Mouse (Mus musculus): ENCODE results near the gene Tspan14. TPM values are rescaled to one million over a fixed set of nuclear protein-coding genes. Genes with fewer than 3 reads are reported as not detected.

The Tspan14 gene
- polyA plus RNA-seq, 1 experiment from 2014 or later = 88.5 TPM

DNA sequence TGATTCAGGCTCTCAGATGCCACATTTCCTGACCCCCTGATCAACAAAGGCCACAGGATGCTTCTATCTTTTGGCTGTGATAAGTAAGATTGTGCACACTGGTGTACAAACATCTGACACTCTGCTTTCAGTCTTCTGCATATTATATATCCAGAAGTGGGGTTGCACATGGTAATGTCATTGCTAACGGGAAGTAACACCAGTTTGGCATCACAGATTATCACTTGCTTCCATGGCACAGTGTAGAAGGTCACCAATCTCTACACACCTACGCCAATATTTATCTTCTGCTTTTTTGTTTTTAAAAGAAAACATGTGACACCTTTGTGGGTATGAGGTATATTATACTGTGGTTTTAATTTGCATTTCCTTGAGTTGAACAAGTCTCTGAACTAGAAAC lies 36.7 kb downstream of the Tspan14 start:
- H3K36me3 ChIP-seq = no peaks in the 10 kb centered on the region
- 93% methylated on average over 2 of the region's 2 CpGs for WGBS

DNA sequence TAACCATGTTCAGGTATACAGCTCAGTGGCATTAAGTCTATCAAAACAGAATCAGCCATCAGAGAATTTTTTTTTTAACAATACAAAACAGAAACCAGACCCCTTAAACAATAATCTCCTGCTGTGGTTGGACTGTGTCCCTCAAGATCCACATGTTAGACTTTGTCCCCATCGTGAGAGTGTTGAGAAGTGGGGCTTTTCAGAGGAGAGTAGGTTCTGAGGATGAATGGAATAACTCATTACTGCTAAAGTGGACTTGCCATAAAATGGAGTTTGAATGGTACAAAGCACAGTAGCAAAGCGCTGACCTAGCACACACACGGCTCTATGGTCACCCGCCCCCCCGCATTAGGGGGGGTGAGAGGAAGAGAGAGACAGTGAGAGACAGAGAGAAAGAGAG lies 37.7 kb downstream of the Tspan14 start:
- 84% methylated on average over 5 of the region's 5 CpGs for WGBS
- Histone ChIP-seq H3K9me3 (no peaks in the 10 kb centered on the region), H3K4me1 (peaks cover 14% of the 10 kb centered on the region; the same call in 1 of the 2 replicates), H3K27ac (replicated peaks) (no peak overlapping the region), H3K27me3 (no peaks in the 10 kb centered on the region), H3K4me3 (no peak overlapping the region), H3K4me2 (replicated peaks) (no peak overlapping the region), H3K36me3 (no peaks in the 10 kb centered on the region), H3K9ac (replicated peaks) (no peak overlapping the region)
- no peak for ATAC-seq (ENCODE audit: low FRiP score, low read depth)

More for the DNA sequence above, 36.7 kb downstream of the Tspan14 start:
- Histone ChIP-seq H3K4me1 (peaks cover 14% of the 10 kb centered on the region; the same call in 1 of the 2 replicates), H3K27me3 (no peaks in the 10 kb centered on the region), H3K9ac (replicated peaks) (no peak overlapping the region), H3K4me3 (no peak overlapping the region), H3K27ac (replicated peaks) (no peak overlapping the region), H3K4me2 (replicated peaks) (no peak overlapping the region), H3K9me3 (no peaks in the 10 kb centered on the region)
- no peak for ATAC-seq (ENCODE audit: low FRiP score, low read depth)

- Histone ChIP-seq H3K4me2 (replicated peaks) (no peak overlapping the region), H3K9ac (replicated peaks) (no peak overlapping the region), H3K4me1 (peaks cover 14% of the 10 kb centered on the region; the same call in 1 of the 2 replicates), H3K4me3 (no peak overlapping the region), H3K36me3 (0 out of 2 replicates have a peak, but pooled peaks cover 10% of the 10 kb centered on the region), H3K9me3 (no peaks in the 10 kb centered on the region), H3K27ac (replicated peaks) (no peak overlapping the region), H3K27me3 (no peaks in the 10 kb centered on the region)
- 92% methylated on average over 2 of the region's 2 CpGs for WGBS
- ATAC-seq (ENCODE audit: low FRiP score, low read depth) = no peak
Observed at GRCm38 (mm10) chr14:40927041-40927440, 39.6 kb downstream of the Tspan14 start.

DNA sequence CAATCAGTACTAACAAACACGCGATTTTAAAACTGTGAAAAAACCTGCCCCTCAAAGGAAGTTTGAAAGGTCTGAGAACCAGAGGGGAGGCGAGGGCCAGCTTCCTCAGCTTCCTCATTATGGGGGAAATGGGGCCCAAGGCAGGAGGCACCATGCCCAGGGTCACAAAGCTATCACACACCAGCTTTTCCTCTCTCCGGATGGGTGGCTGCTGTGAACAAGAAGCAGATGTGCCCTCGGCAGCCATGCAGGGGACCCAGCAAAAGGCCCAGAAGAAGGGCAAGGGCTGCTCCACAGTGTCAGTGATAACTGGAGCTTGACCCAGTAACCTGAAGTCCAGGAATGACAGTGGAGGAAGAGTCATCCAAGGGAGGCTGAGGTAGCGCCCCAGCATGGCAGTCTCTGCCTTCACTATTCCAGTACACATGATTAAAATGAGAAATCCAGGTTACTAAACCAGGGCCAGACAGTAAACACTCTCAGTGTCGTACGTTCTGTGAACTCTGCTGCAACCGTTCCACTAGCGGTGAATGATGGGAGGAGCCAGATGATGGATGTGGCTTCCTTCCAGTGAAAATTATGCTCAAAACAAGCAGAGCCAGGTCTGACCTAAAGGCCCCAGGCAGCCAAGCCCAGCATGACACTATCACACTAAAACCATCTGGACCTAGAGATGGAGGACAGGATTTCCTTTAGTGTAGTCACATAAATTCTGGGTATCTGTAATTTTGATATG lies 42.1 kb downstream of the Tspan14 start:
- no peak overlapping the region for H3K9ac ChIP-seq (replicated peaks)
- H3K4me2 ChIP-seq (replicated peaks) = no peak overlapping the region
- 0 out of 2 replicates have a peak, but pooled peaks cover 8% of the 10 kb centered on the region for H3K4me1 ChIP-seq
- H3K9me3 ChIP-seq = no peaks in the 10 kb centered on the region
- H3K27ac ChIP-seq (replicated peaks) = no peak overlapping the region
- WGBS = 80% methylated on average over 10 of the region's 10 CpGs
- no peaks in the 10 kb centered on the region for H3K27me3 ChIP-seq
- no peak overlapping the region for H3K4me3 ChIP-seq
- ATAC-seq (ENCODE audit: low FRiP score, low read depth) = no peak
- H3K36me3 ChIP-seq = 0 out of 2 replicates have a peak, but pooled peaks cover 18% of the 10 kb centered on the region

GRCm38 (mm10) chr14:40921241-40921640 lies 45.4 kb downstream of the Tspan14 start:
- no peak overlapping the region for H3K9ac ChIP-seq (replicated peaks)
- no peak for ATAC-seq (ENCODE audit: low FRiP score, low read depth)
- no peaks in the 10 kb centered on the region for H3K27me3 ChIP-seq
- H3K4me3 ChIP-seq = no peak overlapping the region
- H3K36me3 ChIP-seq = 0 out of 2 replicates have a peak, but pooled peaks cover 25% of the 10 kb centered on the region
- H3K4me2 ChIP-seq (replicated peaks) = no peak overlapping the region
- no peaks in the 10 kb centered on the region for H3K9me3 ChIP-seq
- 92% methylated on average over 1 of the region's 1 CpGs for WGBS
- no peaks in the 10 kb centered on the region for H3K4me1 ChIP-seq
- no peak overlapping the region for H3K27ac ChIP-seq (replicated peaks)

- Histone ChIP-seq H3K27me3 (no peaks in the 10 kb centered on the region), H3K4me1 (no peaks in the 10 kb centered on the region), H3K4me2 (replicated peaks) (no peak overlapping the region), H3K36me3 (peaks cover 39% of the 10 kb centered on the region), H3K4me3 (no peak overlapping the region), H3K27ac (replicated peaks) (no peak overlapping the region), H3K9ac (replicated peaks) (no peak overlapping the region), H3K9me3 (no peaks in the 10 kb centered on the region)
- WGBS = 89% methylated on average over 7 of the region's 7 CpGs
- ATAC-seq (ENCODE audit: low FRiP score, low read depth) = no peak
Observed at GRCm38 (mm10) chr14:40919521-40919920, 47.1 kb downstream of the Tspan14 start.

GRCm38 (mm10) chr14:40918477-40918876 lies 48.1 kb downstream of the Tspan14 start:
- Histone ChIP-seq H3K4me1 (no peaks in the 10 kb centered on the region), H3K4me2 (replicated peaks) (no peak overlapping the region), H3K36me3 (peaks cover 50% of the 10 kb centered on the region), H3K4me3 (no peak overlapping the region), H3K27me3 (no peaks in the 10 kb centered on the region), H3K27ac (replicated peaks) (peak overlapping the region; percentile 49; the same call in 1 of the 2 replicates), H3K9ac (replicated peaks) (no peak overlapping the region), H3K9me3 (no peaks in the 10 kb centered on the region)
- 72% methylated on average over 3 of the region's 7 CpGs for WGBS
- ATAC-seq (ENCODE audit: low FRiP score, low read depth) = 0 out of 2 replicates have a peak, but pooled peaks have one; percentile 1

GRCm38 (mm10) chr14:40917632-40918031 lies 49.0 kb downstream of the Tspan14 start:
- H3K36me3 ChIP-seq = peaks cover 54% of the 10 kb centered on the region

GRCm38 (mm10) chr14:40916667-40917066 lies 49.9 kb downstream of the Tspan14 start:
- ATAC-seq (ENCODE audit: low FRiP score, low read depth) = no peak
- H3K4me2 ChIP-seq (replicated peaks) = no peak overlapping the region
- no peak overlapping the region for H3K9ac ChIP-seq (replicated peaks)
- H3K27ac ChIP-seq (replicated peaks) = no peak overlapping the region
- H3K4me3 ChIP-seq = no peak overlapping the region
- WGBS = 91% methylated on average over 15 of the region's 15 CpGs
- no peaks in the 10 kb centered on the region for H3K27me3 ChIP-seq
- H3K9me3 ChIP-seq = no peaks in the 10 kb centered on the region
- peaks cover 49% of the 10 kb centered on the region for H3K36me3 ChIP-seq
- H3K4me1 ChIP-seq = no peaks in the 10 kb centered on the region

More at GRCm38 (mm10) chr14:40917632-40918031, 49.0 kb downstream of the Tspan14 start:
- no peak overlapping the region for H3K9ac ChIP-seq (replicated peaks)
- no peaks in the 10 kb centered on the region for H3K4me1 ChIP-seq
- H3K4me3 ChIP-seq = no peak overlapping the region
- no peak overlapping the region for H3K4me2 ChIP-seq (replicated peaks)
- ATAC-seq (ENCODE audit: low FRiP score, low read depth) = peak; percentile 60
- H3K27ac ChIP-seq (replicated peaks) = no peak overlapping the region
- 0% methylated on average over 1 of the region's 1 CpGs for WGBS
- no peaks in the 10 kb centered on the region for H3K9me3 ChIP-seq
- no peaks in the 10 kb centered on the region for H3K27me3 ChIP-seq

DNA sequence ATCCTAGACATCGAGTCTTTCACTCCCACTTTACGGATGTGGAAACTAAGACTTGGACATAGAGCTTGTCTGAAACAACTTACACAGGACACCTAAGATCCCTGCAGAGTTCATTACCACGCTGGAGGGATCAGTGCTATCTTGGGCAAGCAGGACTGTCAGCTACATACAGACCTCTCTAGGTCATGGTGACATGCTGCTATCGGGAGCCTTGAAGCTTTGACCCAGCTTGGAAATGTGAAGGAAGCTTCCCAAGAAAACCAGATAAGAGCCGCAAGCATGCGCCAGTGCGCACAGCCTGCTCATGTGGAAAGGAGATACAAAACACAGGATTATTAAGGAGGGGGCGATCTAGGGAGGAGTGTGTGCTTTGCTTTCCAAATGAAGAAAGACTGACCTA lies 50.8 kb downstream of the Tspan14 start:
- H3K27me3 ChIP-seq = no peaks in the 10 kb centered on the region
- H3K36me3 ChIP-seq = peaks cover 53% of the 10 kb centered on the region
- no peak overlapping the region for H3K4me3 ChIP-seq
- no peak for ATAC-seq (ENCODE audit: low FRiP score, low read depth)
- H3K9ac ChIP-seq (replicated peaks) = no peak overlapping the region
- WGBS = 88% methylated on average over 8 of the region's 8 CpGs
- no peaks in the 10 kb centered on the region for H3K4me1 ChIP-seq
- no peak overlapping the region for H3K27ac ChIP-seq (replicated peaks)
- no peaks in the 10 kb centered on the region for H3K9me3 ChIP-seq
- H3K4me2 ChIP-seq (replicated peaks) = no peak overlapping the region

GRCm38 (mm10) chr14:40914701-40915100 lies 51.9 kb downstream of the Tspan14 start:
- WGBS = 85% methylated on average over 3 of the region's 3 CpGs
- Histone ChIP-seq H3K27me3 (no peaks in the 10 kb centered on the region), H3K27ac (replicated peaks) (no peak overlapping the region), H3K4me1 (no peaks in the 10 kb centered on the region), H3K9me3 (no peaks in the 10 kb centered on the region), H3K4me3 (no peak overlapping the region), H3K36me3 (peaks cover 63% of the 10 kb centered on the region), H3K4me2 (replicated peaks) (no peak overlapping the region), H3K9ac (replicated peaks) (no peak overlapping the region)
- no peak for ATAC-seq (ENCODE audit: low FRiP score, low read depth)

DNA sequence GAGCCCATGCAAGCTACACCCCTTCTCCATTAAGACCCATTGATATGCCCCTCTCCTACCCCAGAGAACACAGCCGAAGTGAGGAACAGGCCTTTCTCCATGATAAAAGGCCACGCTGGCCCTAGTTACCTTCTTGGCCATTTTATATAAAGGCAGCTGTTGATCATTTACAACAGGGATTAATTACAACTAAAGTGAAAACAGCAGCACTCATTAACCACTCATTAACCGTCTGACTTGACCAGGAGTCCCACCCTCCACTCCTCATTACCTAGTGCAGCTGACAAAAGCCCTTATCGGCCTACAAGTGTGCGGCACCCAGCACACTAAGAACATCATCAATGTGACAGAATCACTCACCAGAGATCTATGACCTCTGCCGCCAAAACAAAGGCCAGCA lies 52.9 kb downstream of the Tspan14 start:
- no peaks in the 10 kb centered on the region for H3K9me3 ChIP-seq
- no peak overlapping the region for H3K4me3 ChIP-seq
- H3K4me1 ChIP-seq = no peaks in the 10 kb centered on the region
- H3K27ac ChIP-seq (replicated peaks) = no peak overlapping the region
- H3K27me3 ChIP-seq = no peaks in the 10 kb centered on the region
- peaks cover 73% of the 10 kb centered on the region for H3K36me3 ChIP-seq
- H3K9ac ChIP-seq (replicated peaks) = no peak overlapping the region
- ATAC-seq (ENCODE audit: low FRiP score, low read depth) = no peak
- WGBS = 87% methylated on average over 6 of the region's 6 CpGs
- H3K4me2 ChIP-seq (replicated peaks) = no peak overlapping the region

Measured in midbrain, embryonic 12.5 days (tissue).